Mouse (Mus musculus): ENCODE measurements around the gene Glrb. TPM values are rescaled to one million over a fixed set of nuclear protein-coding genes. Genes with fewer than 3 reads are reported as not detected.

Gene Glrb
- total RNA-seq (2012; rRNA removed) (not detected in 2 replicates), polyA plus RNA-seq (2012; ENCODE audit: insufficient read depth in 1 of 2, insufficient read length in 2 of 2, low read depth in 1 of 2, low replicate concordance in 2 of 2, missing spikeins in 1 of 2) (not detected)

DNA sequence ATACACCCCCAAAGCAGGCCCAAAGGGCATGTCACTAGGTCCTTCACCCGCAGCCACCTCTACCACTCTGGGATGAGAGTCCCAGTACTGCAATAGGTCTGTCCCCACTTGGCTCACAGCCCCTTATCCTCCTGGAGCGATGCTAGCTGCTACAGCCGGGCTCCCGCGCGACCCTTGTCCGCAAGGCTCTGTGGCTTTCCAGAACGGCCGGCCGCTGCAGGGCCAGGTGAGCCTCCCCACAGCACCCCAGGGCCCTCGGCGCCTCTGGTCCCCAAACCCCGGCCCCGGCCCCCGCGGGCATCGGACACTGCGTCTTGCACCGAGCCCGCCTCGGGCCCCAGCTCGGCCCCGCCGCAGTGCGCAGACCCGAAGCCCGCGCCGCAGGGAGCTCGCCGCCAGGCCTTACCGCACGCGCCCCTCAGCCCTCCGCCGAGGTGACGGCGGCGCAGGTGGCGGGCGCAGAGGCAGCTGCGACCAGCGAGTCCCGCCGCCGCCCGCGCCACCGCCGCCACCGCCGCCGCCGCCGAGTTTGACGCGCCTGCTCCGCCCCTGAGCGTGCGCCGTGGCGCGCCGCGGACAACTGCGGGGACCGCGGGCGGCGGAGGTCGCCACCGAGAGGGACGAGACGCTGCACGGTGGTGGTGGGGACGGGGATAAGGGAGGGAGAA, at the start of gene Glrb:
Gene Glrb (minus strand): TSS at position 550 of the 668 bp plus-strand sequence.
- TF ChIP-seq MAX (IDR thresholded peaks at IDR 0.05; ENCODE audit: low read length): no peak
- TF ChIP-seq BHLHE40 (IDR thresholded peaks at IDR 0.05; ENCODE audit: borderline replicate concordance, low read depth, low read length): no peak
- no peak for TF ChIP-seq GATA1 (IDR thresholded peaks at IDR 0.05; ENCODE audit: low read depth, low read length)
- no peak for TF ChIP-seq E2F4 (IDR thresholded peaks at IDR 0.05; ENCODE audit: borderline replicate concordance, low read depth, low read length)
- TF ChIP-seq TCF12 (IDR thresholded peaks at IDR 0.05; ENCODE audit: low read depth, low read length): no peak
- TF ChIP-seq ZKSCAN1 (IDR thresholded peaks at IDR 0.05; ENCODE audit: low read depth, low read length): no peak
- TF ChIP-seq RAD21 (IDR thresholded peaks at IDR 0.05; ENCODE audit: low read depth, low read length): no peak
- no peak for TF ChIP-seq JUND (IDR thresholded peaks at IDR 0.05; ENCODE audit: low read depth, low read length)
- no peak for TF ChIP-seq MEF2A (IDR thresholded peaks at IDR 0.05; ENCODE audit: extremely low read depth, insufficient replicate concordance, low read depth, low read length, poor library complexity, severe bottlenecking)
- TF ChIP-seq SMC3 (IDR thresholded peaks at IDR 0.05; ENCODE audit: low read depth, low read length): no peak
- no peak for TF ChIP-seq KAT2A (conservative IDR thresholded peaks at IDR 0.05; ENCODE audit: low read depth, low read length)
- Histone ChIP-seq H3K9me3 (replicated peaks; ENCODE audit: insufficient read depth, low read length) (no peaks in the 10 kb centered on the region), H3K9ac (ENCODE audit: control insufficient read depth, low read depth, low read length, poor library complexity, severe bottlenecking) (no peak within 1 kb of the TSS), H3K4me3 (ENCODE audit: control insufficient read depth in 1 of 2, insufficient read depth in 1 of 2, low read depth in 2 of 2, low read length in 2 of 2) (no peak within 1 kb of the TSS), H3K36me3 (ENCODE audit: control insufficient read depth in 1 of 2, insufficient read depth in 2 of 2, low read length in 2 of 2) (no peaks in the 10 kb centered on the region), H3K27ac (ENCODE audit: control insufficient read depth, low read depth, low read length) (no peak within 1 kb of the TSS), H3K27me3 (ENCODE audit: control insufficient read depth in 1 of 2, insufficient read depth in 2 of 2, low read length in 2 of 2) (no peaks in the 10 kb centered on the region), H3K79me2 (ENCODE audit: control insufficient read depth, insufficient read depth, low read length, poor library complexity) (no peaks in the 10 kb centered on the region), H3K4me1 (ENCODE audit: control insufficient read depth in 1 of 2, insufficient read depth in 2 of 2, low read length in 2 of 2) (no peaks in the 10 kb centered on the region)
- DNase-seq (ENCODE audit: low read depth, low spot score): no peak

DNA sequence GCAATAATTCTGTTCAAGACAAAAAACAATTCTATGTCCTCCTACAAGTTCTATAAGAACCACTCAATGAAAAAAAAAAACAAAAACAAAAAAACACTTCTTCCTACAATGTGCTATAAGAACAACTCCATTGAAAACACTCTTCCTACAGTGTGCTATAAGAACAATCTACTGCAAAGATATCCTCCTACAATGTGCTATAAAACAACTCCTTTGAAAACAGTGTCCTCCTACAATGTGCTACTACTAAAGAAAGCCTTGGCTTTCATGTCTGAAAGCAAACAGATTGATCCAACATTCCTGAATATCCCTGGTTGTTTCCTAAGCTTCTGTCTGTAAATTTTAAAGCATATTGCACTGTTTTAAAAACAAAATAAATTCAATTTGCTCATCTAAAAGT, 46.5 kb upstream of the Glrb start:
- no peak overlapping the region for H3K27ac ChIP-seq (ENCODE audit: control insufficient read depth, low read depth, low read length)
- no peaks in the 10 kb centered on the region for H3K9me3 ChIP-seq (replicated peaks; ENCODE audit: insufficient read depth, low read length)
- no peak overlapping the region for H3K4me3 ChIP-seq (ENCODE audit: control insufficient read depth in 1 of 2, insufficient read depth in 1 of 2, low read depth in 2 of 2, low read length in 2 of 2)
- no peaks in the 10 kb centered on the region for H3K27me3 ChIP-seq (ENCODE audit: control insufficient read depth in 1 of 2, insufficient read depth in 2 of 2, low read length in 2 of 2)
- DNase-seq (ENCODE audit: low read depth, low spot score): no peak
- H3K36me3 ChIP-seq (ENCODE audit: control insufficient read depth in 1 of 2, insufficient read depth in 2 of 2, low read length in 2 of 2): no peaks in the 10 kb centered on the region
- no peaks in the 10 kb centered on the region for H3K4me1 ChIP-seq (ENCODE audit: control insufficient read depth in 1 of 2, insufficient read depth in 2 of 2, low read length in 2 of 2)
- no peaks in the 10 kb centered on the region for H3K79me2 ChIP-seq (ENCODE audit: control insufficient read depth, insufficient read depth, low read length, poor library complexity)
- no peak overlapping the region for H3K9ac ChIP-seq (ENCODE audit: control insufficient read depth, low read depth, low read length, poor library complexity, severe bottlenecking)
- TF ChIP-seq MXI1 (IDR thresholded peaks at IDR 0.05; ENCODE audit: low read depth, low read length): no peak
- TF ChIP-seq KAT2A (conservative IDR thresholded peaks at IDR 0.05; ENCODE audit: low read depth, low read length): no peak
- no peak for TF ChIP-seq EP300 (IDR thresholded peaks at IDR 0.05; ENCODE audit: low read depth in 1 of 2, low read length in 2 of 2)
- TF ChIP-seq NRF1 (IDR thresholded peaks at IDR 0.05; ENCODE audit: insufficient read depth, low read depth, low read length, poor library complexity, severe bottlenecking): no peak
- no peak for TF ChIP-seq MAFK (IDR thresholded peaks at IDR 0.05; ENCODE audit: borderline replicate concordance, low read depth, low read length)
- no peak for TF ChIP-seq USF1 (IDR thresholded peaks at IDR 0.05; ENCODE audit: low read depth, low read length)
- TF ChIP-seq POLR2AphosphoS2 (IDR thresholded peaks at IDR 0.05; ENCODE audit: low read length): no peak
- no peak for TF ChIP-seq MYC (IDR thresholded peaks at IDR 0.05; ENCODE audit: low read depth, low read length)
- no peak for TF ChIP-seq SMC3 (IDR thresholded peaks at IDR 0.05; ENCODE audit: low read depth, low read length)
